Mouse (Mus musculus): Measurements from ENCODE around the gene Gna15.
A peak's percentile ranks its signal among the peaks of the same experiment; 100 is the strongest.

Gene Gna15

GRCm38 (mm10) chr10:81496969-81497368, 27.1 kb downstream of the Gna15 start:
- DNase-seq (ENCODE audit: extremely low read depth, low read depth, low spot score), result no peak

GRCm38 (mm10) chr10:81496264-81496901, 27.6 kb downstream of the Gna15 start, which contains the start of gene Ncln:
Gene Ncln (minus strand): TSS chr10:81496392.
- DNase-seq (ENCODE audit: extremely low read depth, low read depth, low spot score), result peak; percentile 83

- DNase-seq (ENCODE audit: extremely low read depth, low read depth, low spot score), result no peak
These were observed 28.3 kb downstream of the Gna15 start for GRCm38 (mm10) chr10:81495616-81496263.

GRCm38 (mm10) chr10:81495151-81495550, 28.9 kb downstream of the Gna15 start:
- DNase-seq (ENCODE audit: extremely low read depth, low read depth, low spot score), result no peak

- DNase-seq (ENCODE audit: extremely low read depth, low read depth, low spot score), result peak; percentile 42
These were observed 29.6 kb downstream of the Gna15 start for GRCm38 (mm10) chr10:81494260-81495041.

GRCm38 (mm10) chr10:81493601-81494220, 30.3 kb downstream of the Gna15 start:
- DNase-seq (ENCODE audit: extremely low read depth, low read depth, low spot score), result no peak

GRCm38 (mm10) chr10:81492606-81493240, 31.3 kb downstream of the Gna15 start:
- DNase-seq (ENCODE audit: extremely low read depth, low read depth, low spot score), result no peak

- DNase-seq (ENCODE audit: extremely low read depth, low read depth, low spot score), result no peak
These were observed 33.0 kb downstream of the Gna15 start for GRCm38 (mm10) chr10:81491018-81491417.

- no peak for DNase-seq (ENCODE audit: extremely low read depth, low read depth, low spot score)
These were observed 34.1 kb downstream of the Gna15 start for GRCm38 (mm10) chr10:81489941-81490340.

- no peak for DNase-seq (ENCODE audit: extremely low read depth, low read depth, low spot score)
These were observed 35.9 kb downstream of the Gna15 start for GRCm38 (mm10) chr10:81488081-81488480.

- DNase-seq (ENCODE audit: extremely low read depth, low read depth, low spot score), result no peak
These were observed 37.5 kb downstream of the Gna15 start for GRCm38 (mm10) chr10:81486496-81486895.

GRCm38 (mm10) chr10:81485479-81486018, 38.5 kb downstream of the Gna15 start:
- DNase-seq (ENCODE audit: extremely low read depth, low read depth, low spot score), result no peak

- no peak for DNase-seq (ENCODE audit: extremely low read depth, low read depth, low spot score)
These were observed 39.0 kb downstream of the Gna15 start for GRCm38 (mm10) chr10:81485060-81485449.

- DNase-seq (ENCODE audit: extremely low read depth, low read depth, low spot score), result no peak
These were observed 39.5 kb downstream of the Gna15 start for GRCm38 (mm10) chr10:81484441-81485059.

GRCm38 (mm10) chr10:81483983-81484382, 40.0 kb downstream of the Gna15 start:
- no peak for DNase-seq (ENCODE audit: extremely low read depth, low read depth, low spot score)

- DNase-seq (ENCODE audit: extremely low read depth, low read depth, low spot score), result no peak
These were observed 41.5 kb downstream of the Gna15 start, which contains the start of gene Celf5 for GRCm38 (mm10) chr10:81482533-81482889. Gene Celf5 (minus strand): TSS chr10:81482709.

- no peak for DNase-seq (ENCODE audit: extremely low read depth, low read depth, low spot score)
These were observed 42.2 kb downstream of the Gna15 start for GRCm38 (mm10) chr10:81481605-81482532.

- DNase-seq (ENCODE audit: extremely low read depth, low read depth, low spot score), result no peak
These were observed 49.6 kb downstream of the Gna15 start for GRCm38 (mm10) chr10:81474461-81474860.

GRCm38 (mm10) chr10:81473003-81473451, 51.0 kb downstream of the Gna15 start:
- DNase-seq (ENCODE audit: extremely low read depth, low read depth, low spot score), result no peak
